Mouse (Mus musculus) liver, adult 2 months (tissue): ENCODE measurements around the gene Nxf1.

Experiments
- CTCF ChIP-seq: fragments of 200-500 bp; IDR thresholded peaks from 2 replicates; pipeline ENCODE4 v1.5.1; 2011; ENCODE audit warnings: low read depth, low read length, control low read depth
- POLR2A ChIP-seq: fragments of 200-500 bp; IDR thresholded peaks from 2 replicates; pipeline ENCODE4 v1.6.1; 2011; ENCODE audit warnings: low read length, control low read depth; ENCODE audit not compliant: insufficient read depth; ENCODE audit errors: extremely low read depth

GRCm38 (mm10) chr19:8788521-8788920 lies 31.6 kb downstream of the Nxf1 start:
- TF ChIP-seq CTCF (no peak), POLR2A (no peak)
